Mouse (Mus musculus) layer of hippocampus, postnatal 36 days (tissue): ENCODE results near the gene Ficd. TPM values are rescaled to one million over a fixed set of nuclear protein-coding genes. Genes with fewer than 3 reads are reported as not detected.

Source experiments
- DNase-seq, 2 experiments: peaks; one replicate each; pipeline ENCODE4 v3.0.0; 2022
- total RNA-seq, 2 experiments: library from RNA; stranded (reverse); gene quantifications; 2 replicates each; pipeline ENCODE4 v1.2.3; 2021

The Ficd gene
- 10 to 100 TPM; 11.8 to 12.6 TPM for total RNA-seq

DNA sequence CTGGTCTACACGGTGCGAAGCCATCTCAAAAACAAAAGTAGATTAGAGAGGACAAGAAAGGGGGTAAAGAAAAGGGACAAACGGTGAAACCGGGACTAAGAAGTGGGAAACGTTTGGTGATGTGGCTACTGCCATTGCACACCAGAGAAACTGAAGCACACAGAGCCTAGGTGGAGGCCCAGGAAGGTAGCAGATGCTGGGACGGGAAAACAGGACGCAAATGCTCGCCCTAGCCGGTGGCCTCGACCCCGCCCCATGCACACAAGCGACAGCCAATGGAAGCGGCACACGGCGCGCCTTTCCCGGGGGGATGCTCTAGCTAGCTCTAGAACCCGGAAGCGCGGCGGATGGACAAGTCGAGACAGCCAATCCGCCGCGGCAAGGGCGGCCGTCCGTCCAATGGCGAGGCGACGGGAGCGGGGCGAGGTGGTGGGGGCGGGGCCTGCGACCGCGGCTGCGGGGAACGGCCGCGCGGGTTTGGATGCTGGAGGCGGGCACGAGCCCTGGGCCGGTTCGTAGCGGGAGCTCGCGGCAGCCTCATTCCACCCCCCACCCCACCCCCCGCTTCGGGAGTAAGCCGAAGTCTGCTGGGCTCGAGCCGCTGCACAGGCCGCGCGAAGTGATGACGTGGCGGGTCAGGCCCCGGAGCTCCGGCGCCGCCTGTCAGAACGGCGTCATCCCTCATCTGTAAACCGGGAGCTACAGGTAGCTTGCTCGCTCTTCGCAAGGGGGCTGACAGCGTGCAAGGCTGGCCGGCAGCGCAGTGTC lies at the start of gene Ficd:
Gene Ficd (plus strand): TSS at position 459 of the 768 bp plus-strand sequence.
- peak; percentile 88 to 89 for DNase-seq

DNA sequence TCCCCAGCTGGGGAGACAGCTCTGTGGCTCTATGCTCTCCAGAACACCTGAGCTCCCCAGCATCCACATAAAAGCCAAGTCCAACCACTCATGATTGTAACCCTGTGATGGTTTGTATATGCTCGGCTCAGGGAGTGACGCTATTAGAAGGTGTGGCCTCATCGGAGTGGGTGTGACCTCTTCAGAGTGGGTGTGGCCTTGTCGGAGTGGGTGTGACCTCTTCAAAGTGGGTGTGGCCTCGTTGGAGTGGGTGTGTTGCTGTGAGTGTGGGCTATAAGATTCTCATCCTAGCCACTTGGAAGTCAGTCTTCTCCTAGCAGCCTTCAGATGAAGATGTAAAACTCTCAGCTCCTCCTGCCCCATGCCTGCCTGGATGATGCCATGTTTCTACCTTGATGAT lies 48.1 kb upstream of the Ficd start:
- no peak for DNase-seq

DNA sequence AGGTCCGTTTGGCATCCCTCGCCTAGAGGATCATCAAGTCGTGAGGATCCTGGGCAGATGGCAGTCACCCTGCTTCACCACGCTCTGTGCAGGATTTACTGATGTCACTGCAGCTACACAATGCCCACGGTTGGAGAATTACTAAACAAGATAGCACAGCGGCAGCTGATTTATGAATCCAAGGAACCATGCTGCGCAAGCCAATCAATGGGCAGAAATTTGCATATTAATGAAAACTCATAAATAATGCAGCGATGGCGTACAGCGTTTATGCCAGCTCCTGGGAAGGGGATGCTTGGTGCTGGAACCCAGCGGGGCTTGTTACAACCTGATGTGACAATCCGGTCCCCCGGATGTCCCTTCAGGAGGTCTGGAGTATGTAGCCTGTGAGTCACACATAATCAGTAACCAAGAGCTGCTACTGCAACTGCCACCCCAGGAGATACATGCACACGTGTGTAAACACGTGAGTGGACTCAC lies 45.5 kb upstream of the Ficd start:
- peak in 1 of 2 experiments; percentile 34 for DNase-seq

DNA sequence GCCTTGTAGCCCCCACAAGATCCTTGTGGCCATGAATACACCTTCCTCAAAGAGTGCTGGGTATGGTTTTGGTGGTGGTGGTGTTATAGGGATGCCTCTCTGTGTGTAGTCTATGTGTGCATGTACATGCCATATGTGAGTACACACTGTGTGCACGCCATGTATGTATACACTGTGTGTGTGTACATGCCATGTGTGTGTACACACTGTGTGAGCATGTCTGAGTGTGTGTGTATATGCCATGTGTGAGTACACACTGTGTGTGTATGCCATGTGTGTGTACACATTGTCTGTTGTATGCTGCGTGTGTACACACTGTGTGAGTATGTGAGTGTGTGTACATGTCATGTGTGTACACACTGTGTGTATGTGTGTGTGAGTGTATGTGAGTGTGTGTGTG lies 44.7 kb upstream of the Ficd start:
- DNase-seq, result no peak

DNA sequence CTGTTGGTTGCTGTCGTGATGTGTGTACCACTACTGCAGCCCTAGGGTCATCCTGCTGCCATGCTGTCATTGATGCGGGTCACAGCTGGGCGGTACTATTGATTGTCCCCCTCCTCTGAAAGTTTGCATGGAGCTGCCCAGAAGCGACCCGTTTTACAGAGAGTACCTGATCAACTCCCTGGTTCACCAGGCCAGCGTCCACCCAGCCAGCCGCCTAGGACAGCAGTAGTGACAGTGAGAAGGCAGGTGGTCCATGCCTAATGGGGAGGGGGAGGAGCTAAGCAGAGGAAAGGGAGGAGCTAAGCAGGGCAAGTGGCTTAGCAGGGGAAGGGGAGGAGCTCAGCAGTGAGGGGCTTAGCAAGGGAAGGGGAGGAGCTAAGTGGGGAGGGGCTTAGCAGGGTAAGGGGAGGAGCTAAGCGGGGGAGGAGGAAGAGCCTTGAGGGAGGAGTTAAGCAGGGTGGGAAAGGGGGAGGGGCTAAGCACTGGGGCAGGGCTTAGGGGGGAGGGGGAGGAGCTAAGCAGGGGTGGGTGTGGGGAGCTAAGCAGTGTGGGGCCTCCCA lies 42.3 kb upstream of the Ficd start:
- no peak for DNase-seq

GRCm38 (mm10) chr5:113694000-113694399 lies 41.6 kb upstream of the Ficd start:
- no peak for DNase-seq

DNA sequence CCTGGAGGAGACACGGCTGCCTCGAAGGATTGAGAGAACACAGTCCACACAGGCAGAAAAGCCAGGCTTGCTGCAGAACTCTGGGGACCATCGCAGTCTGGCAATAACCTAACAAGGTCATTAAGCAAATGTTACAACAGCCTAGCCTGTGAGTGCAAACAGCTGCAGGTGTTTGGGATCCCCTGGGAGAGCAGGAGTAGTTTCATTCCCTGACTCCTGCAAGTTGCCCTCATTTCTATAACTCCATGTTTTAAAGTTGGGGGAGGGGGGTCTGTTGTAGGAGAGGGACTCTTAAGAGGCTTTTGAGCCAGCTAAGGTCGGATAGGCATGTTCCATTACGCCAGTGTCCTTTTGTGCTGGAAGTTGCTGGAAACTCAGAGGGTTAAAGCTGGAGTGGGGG lies 41.2 kb upstream of the Ficd start:
- DNase-seq, result no peak

GRCm38 (mm10) chr5:113700388-113701023 lies 35.1 kb upstream of the Ficd start:
- DNase-seq, result no peak

- no peak for DNase-seq
Measured at GRCm38 (mm10) chr5:113703803-113704585, 31.6 kb upstream of the Ficd start.

GRCm38 (mm10) chr5:113712861-113713260 lies 22.7 kb upstream of the Ficd start:
- DNase-seq, result no peak

DNA sequence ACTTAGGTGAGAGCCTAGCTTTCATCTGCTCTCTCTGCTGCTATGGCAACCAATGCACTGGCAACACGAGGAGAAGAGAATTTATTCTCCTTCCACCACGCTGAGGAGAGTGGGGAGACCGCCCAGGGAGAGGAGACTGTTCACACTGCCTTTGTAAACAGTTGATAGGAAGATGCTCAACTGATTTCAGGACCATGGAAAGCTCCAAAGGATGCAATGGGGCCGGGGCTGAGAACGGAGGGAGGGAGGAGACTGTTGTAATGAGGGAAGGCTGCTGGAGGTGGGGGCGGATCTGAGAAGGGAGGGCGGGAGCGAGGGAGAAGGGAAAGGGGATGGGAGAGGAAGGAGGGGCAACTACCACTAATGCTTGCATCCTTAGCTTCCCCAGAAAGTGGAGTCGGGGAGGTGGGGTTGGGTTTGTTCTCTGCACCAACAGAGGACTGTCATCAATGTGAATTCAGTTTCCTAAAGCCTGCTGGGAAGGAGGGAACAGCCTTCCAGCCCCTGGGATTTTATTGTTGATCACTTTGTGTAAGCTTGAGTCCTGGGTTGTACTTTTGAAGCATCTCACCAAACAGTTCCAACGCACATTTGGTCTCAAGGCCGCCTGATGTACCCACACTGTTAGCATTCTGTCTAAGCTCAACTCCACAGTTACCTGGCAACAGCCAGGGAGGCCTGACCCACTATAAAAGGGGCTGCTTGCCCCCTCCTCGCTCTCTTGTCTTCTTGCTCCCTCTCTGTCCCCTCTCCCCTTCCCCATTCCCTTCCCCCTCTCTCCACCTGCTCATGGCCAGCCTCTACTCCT lies 18.8 kb upstream of the Ficd start:
- peak in 1 of 2 experiments; percentile 63 for DNase-seq

- no peak for DNase-seq
Measured at GRCm38 (mm10) chr5:113719221-113719661, 16.4 kb upstream of the Ficd start.

DNA sequence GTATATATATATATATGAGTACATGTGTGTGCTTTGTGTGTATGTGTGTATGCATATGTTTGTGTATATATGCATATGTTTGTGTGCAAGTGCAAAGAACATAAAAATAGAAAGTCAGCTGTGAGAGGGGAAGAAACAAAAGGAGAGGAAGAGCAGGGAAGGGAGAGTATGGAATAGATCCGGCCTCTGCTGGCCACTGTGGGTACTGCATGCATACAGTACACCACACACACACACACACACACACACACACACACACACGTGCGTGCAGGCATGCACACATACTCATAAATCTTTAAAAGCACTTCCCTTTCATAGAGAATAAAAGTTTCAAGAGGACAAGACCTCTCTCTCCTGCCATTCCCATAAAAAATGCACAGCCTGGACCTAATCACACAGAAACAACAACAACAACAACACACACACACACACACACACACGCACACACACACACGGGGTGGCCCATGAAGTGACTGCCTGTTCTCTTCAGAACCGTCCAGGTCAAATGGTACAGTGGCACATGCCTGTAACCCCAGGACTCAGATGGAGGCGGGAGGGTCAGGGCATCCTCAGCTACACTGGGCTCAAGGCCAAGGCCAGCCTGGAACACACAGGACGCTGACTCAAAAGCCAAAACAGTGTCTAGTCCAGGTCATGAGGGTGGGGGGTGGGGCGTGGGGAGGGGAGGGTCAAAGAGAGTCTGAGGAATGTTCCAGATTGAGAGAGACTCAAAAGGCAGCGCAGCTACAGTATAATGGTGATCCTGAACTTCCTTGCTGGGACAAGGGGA lies 13.2 kb upstream of the Ficd start:
- DNase-seq, result no peak

DNA sequence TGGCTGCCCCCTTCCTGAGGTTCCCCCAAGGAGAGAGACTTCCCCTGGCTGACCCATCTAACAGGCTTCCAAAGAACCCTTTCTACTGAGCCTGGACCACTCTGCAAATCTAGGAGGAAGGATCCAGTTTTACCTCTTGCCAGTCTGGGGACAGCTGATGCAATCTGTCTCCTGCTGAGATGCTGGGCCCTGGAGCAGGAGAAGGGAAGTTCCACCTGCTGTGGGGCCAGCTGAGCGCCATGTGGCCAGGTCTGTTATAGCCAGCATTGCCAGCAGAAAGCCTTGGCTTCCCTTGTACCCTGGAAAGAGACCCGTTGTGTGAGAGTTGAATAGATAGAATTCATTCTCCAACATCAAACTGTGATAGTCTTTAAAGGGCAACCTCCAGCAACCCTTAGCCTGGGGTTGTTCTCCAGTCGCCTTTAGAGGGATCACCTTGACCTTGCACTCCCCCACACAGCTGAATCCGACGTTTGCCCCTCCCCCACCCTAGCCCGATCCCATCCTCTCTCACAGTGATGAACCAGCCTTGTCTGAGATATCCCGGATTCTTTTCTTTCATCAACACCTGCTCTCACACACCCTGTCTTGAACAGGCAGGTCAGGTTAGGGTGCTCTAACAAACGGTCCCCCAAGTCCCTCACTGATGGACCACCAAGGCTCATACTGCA lies 11.9 kb upstream of the Ficd start:
- no peak for DNase-seq

DNA sequence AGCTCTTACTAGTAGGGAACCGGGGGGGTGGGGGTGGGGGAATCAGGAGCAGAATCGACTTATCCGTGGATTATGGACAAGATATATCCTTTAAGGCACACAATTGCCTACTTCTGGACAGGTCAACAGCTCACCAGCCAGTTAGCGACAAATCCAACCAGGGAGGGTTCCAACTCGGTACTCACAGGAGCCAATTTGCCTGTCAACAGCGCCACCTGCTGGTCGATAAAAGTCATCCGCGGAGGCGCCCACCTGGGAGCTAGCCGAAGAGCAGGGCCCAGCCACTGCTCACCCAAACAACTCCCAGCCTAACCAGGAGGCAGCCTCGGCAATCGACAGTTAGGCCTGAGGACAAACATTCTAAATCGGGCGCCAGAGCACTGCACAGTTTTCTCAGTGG lies 11.2 kb upstream of the Ficd start, which contains the start of gene 1700069L16Rik:
Gene 1700069L16Rik (minus strand): TSS at position 327 of the 400 bp plus-strand sequence.
- DNase-seq, result peak; percentile 80 to 81

DNA sequence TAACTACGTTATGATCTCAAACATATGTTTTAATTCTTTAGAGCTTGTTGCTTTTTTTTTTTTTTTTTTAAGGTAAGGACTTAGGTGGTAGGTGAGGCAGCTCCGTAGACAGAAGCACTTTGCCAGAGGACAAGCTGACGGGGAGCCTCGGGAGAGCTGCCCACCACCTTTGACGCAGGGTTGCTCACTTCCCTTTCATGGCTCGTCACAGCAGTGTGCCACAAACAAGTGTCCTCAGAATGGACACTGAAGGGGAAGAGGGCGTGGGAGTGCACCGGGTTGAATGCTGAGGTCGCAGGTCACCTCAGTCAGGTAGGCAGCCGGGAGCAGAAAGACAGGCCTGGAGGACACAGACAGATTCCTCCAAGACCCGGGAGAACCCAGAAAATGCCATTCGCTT lies 10.2 kb upstream of the Ficd start:
- no peak for DNase-seq

GRCm38 (mm10) chr5:113726618-113727017 lies 9.0 kb upstream of the Ficd start:
- DNase-seq, result no peak

DNA sequence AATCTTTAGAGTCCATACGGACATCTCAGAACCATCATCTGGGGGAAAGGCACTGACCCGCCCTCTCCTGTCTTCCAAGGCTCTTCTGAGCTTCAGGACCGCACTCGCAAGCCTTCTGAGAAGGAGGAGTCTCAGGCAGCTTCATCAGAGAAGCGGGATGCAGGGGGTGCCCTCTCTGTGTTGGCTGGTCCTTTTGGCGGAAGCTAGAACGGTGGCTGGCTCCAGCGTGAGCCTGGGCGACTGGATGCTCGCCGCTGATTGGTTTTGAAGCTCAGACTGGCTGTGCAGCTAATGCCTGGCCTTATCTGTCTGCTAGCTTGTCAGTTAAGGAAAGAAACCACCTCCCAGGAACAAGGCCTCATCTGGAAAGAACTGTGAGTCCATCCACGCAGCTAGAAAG lies 8.4 kb upstream of the Ficd start:
- DNase-seq, result no peak

GRCm38 (mm10) chr5:113728011-113728410 lies 7.6 kb upstream of the Ficd start:
- DNase-seq, result no peak

DNA sequence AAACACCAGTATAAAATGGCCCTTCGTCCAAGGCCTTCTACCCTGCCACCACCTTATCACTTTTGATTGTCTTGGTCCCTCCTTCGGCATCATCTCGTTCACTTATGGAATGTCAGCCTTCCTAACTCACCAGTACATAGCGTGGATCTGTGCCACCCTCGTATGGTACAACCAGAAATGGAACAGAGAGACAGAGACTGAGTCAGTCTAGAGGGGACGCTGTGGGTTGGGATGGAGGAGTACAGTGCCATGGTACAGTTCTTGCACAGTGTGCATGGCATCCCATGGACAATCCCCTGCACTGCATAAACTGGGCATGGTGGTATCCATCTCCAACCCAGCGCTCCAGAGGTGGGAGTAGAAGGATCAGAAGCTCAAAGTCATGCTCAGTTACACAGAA lies 6.9 kb upstream of the Ficd start:
- DNase-seq, result no peak
